Mouse (Mus musculus) CH12.LX (cell line): ENCODE results near the gene Cdca3. TPM values are rescaled to one million over a fixed set of nuclear protein-coding genes. Genes with fewer than 3 reads are reported as not detected.

Experiments used
- DNase-seq: peaks from one replicate; pipeline ENCODE4 v3.0.0-alpha.2; 2013; ENCODE audit errors: extremely low read depth
- H3K27ac ChIP-seq: 2 replicates; pipeline ENCODE4 v1.5.1; 2012; ENCODE audit warnings: low read depth, mild to moderate bottlenecking, control low read depth, moderate library complexity; ENCODE audit not compliant: insufficient read depth
- H3K27me3 ChIP-seq: replicated peaks from 2 replicates; pipeline ENCODE3; 2012; ENCODE audit warnings: inconsistent platforms
- H3K36me3 ChIP-seq, 2 experiments: replicated peaks in 1 of 2; 2 replicates each; pipeline versions ENCODE3 to v1.6.1; 2012; ENCODE audit warnings: inconsistent platforms in 1 of 2, low read length in 1 of 2, mild to moderate bottlenecking in 1 of 2, mixed read lengths in 1 of 2, moderate library complexity in 1 of 2; ENCODE audit not compliant: control insufficient read depth in 1 of 2, insufficient read depth in 1 of 2
- H3K4me1 ChIP-seq, 2 experiments: 2 replicates each; pipeline ENCODE4 v1.6.1; 2012; ENCODE audit warnings: inconsistent platforms in 1 of 2, moderate library complexity in 1 of 2; ENCODE audit not compliant: insufficient read depth in 2 of 2, control insufficient read depth in 1 of 2
- H3K4me2 ChIP-seq: 2 replicates; pipeline ENCODE4 v1.6.1; 2012; ENCODE audit warnings: low read depth, mild to moderate bottlenecking, control low read depth; ENCODE audit not compliant: poor library complexity, insufficient read depth, severe bottlenecking
- H3K4me3 ChIP-seq, 3 experiments: fragments of 150-350 bp in 1 of 3; sonication (generic) in 1 of 3; replicated peaks in 1 of 3; 2 replicates each; pipeline versions ENCODE3 to v1.5.1; 2011 to 2012; ENCODE audit warnings: low read depth in 2 of 3, low read length in 2 of 3, mild to moderate bottlenecking in 2 of 3, moderate library complexity in 2 of 3, control low read depth in 1 of 3, improper control_type of control experiment in 1 of 3, inconsistent platforms in 1 of 3, mixed read lengths in 1 of 3; ENCODE audit not compliant: poor library complexity in 1 of 3
- H3K79me2 ChIP-seq: replicated peaks from 2 replicates; pipeline ENCODE4 v1.6.1; 2012; ENCODE audit warnings: mild to moderate bottlenecking, moderate library complexity; ENCODE audit not compliant: control insufficient read depth, poor library complexity, insufficient read depth, severe bottlenecking; ENCODE audit errors: extremely low read depth
- H3K9ac ChIP-seq: 2 replicates; pipeline ENCODE4 v1.6.1; 2012; ENCODE audit warnings: low read depth, mild to moderate bottlenecking, control low read depth, moderate library complexity; ENCODE audit not compliant: insufficient read depth
- H3K9me3 ChIP-seq: replicated peaks from 2 replicates; pipeline ENCODE3; 2012; ENCODE audit warnings: low read length, inconsistent platforms, mixed read lengths
- BHLHE40 ChIP-seq: IDR thresholded peaks from 2 replicates; pipeline ENCODE4 v1.6.1; 2011; ENCODE audit warnings: mild to moderate bottlenecking, low read depth, low read length, improper control_type of control experiment
- CHD1 ChIP-seq: IDR thresholded peaks from 2 replicates; pipeline ENCODE4 v1.6.1; 2012; ENCODE audit warnings: low read depth, low read length, improper control_type of control experiment, inconsistent platforms
- CHD2 ChIP-seq: IDR thresholded peaks from 2 replicates; pipeline ENCODE4 v1.6.1; 2011; ENCODE audit warnings: low read length, improper control_type of control experiment
- ELF1 ChIP-seq: IDR thresholded peaks from 2 replicates; pipeline ENCODE4 v1.6.1; 2014; ENCODE audit warnings: low read depth, mild to moderate bottlenecking, inconsistent platforms, low read length, improper control_type of control experiment
- EP300 ChIP-seq: IDR thresholded peaks from 2 replicates; pipeline ENCODE4 v1.6.1; 2011; ENCODE audit warnings: low read length, improper control_type of control experiment
- ETS1 ChIP-seq: conservative IDR thresholded peaks from 2 replicates; pipeline ENCODE4 v1.6.1; 2012; ENCODE audit warnings: low read depth, mild to moderate bottlenecking, inconsistent platforms, low read length, improper control_type of control experiment, moderate library complexity
- GABPA ChIP-seq: IDR thresholded peaks from 2 replicates; pipeline ENCODE4 v1.6.1; 2012; ENCODE audit warnings: low read depth, low read length, improper control_type of control experiment, inconsistent platforms; ENCODE audit not compliant: insufficient replicate concordance
- HCFC1 ChIP-seq: IDR thresholded peaks from 2 replicates; pipeline ENCODE4 v1.6.1; 2012; ENCODE audit warnings: low read depth, mild to moderate bottlenecking, inconsistent platforms, low read length, improper control_type of control experiment
- IRF4 ChIP-seq: IDR thresholded peaks from 2 replicates; pipeline ENCODE4 v1.6.1; 2014; ENCODE audit warnings: low read depth, mild to moderate bottlenecking, inconsistent platforms, low read length, improper control_type of control experiment
- KAT2A ChIP-seq: IDR thresholded peaks from 2 replicates; pipeline ENCODE4 v1.6.1; 2012; ENCODE audit warnings: low read length, improper control_type of control experiment, inconsistent platforms; ENCODE audit not compliant: insufficient replicate concordance
- MAFK ChIP-seq: IDR thresholded peaks from 2 replicates; pipeline ENCODE4 v1.6.1; 2011; ENCODE audit warnings: low read length, improper control_type of control experiment; ENCODE audit not compliant: insufficient replicate concordance
- MYC ChIP-seq: IDR thresholded peaks from 2 replicates; pipeline ENCODE4 v1.6.1; 2011; ENCODE audit warnings: low read depth, mild to moderate bottlenecking, improper control_type of control experiment, low read length
- NRF1 ChIP-seq: IDR thresholded peaks from 2 replicates; pipeline ENCODE4 v1.6.1; 2014; ENCODE audit warnings: low read depth, mild to moderate bottlenecking, inconsistent platforms, low read length, improper control_type of control experiment, moderate library complexity
- PAX5 ChIP-seq: IDR thresholded peaks from 2 replicates; pipeline ENCODE4 v1.6.1; 2012; ENCODE audit warnings: low read length, inconsistent platforms, mixed read lengths
- POLR2A ChIP-seq: IDR thresholded peaks from 2 replicates; pipeline ENCODE4 v1.6.1; 2011; ENCODE audit warnings: low read depth, mild to moderate bottlenecking, improper control_type of control experiment, low read length
- RAD21 ChIP-seq: IDR thresholded peaks from 2 replicates; pipeline ENCODE4 v1.6.1; 2011; ENCODE audit warnings: low read depth, mild to moderate bottlenecking, low read length, improper control_type of control experiment, moderate library complexity
- RCOR1 ChIP-seq: conservative IDR thresholded peaks from 2 replicates; pipeline ENCODE4 v1.6.1; 2012; ENCODE audit warnings: low read depth, mild to moderate bottlenecking, inconsistent platforms, low read length, improper control_type of control experiment
- SIN3A ChIP-seq: IDR thresholded peaks from 2 replicates; pipeline ENCODE4 v1.6.1; 2012; ENCODE audit warnings: low read length, improper control_type of control experiment, inconsistent platforms
- TBP ChIP-seq: conservative IDR thresholded peaks from 2 replicates; pipeline ENCODE4 v1.6.1; 2011; ENCODE audit warnings: low read depth, low read length, improper control_type of control experiment
- UBTF ChIP-seq: IDR thresholded peaks from 2 replicates; pipeline ENCODE4 v1.6.1; 2012; ENCODE audit warnings: low read depth, mild to moderate bottlenecking, inconsistent platforms, low read length, improper control_type of control experiment, moderate library complexity
- USF2 ChIP-seq: conservative IDR thresholded peaks from 2 replicates; pipeline ENCODE4 v1.6.1; 2011; ENCODE audit warnings: low read depth, low read length, improper control_type of control experiment
- ZKSCAN1 ChIP-seq: IDR thresholded peaks from 2 replicates; pipeline ENCODE4 v1.6.1; 2012; ENCODE audit warnings: low read depth, inconsistent platforms, low read length, improper control_type of control experiment, borderline replicate concordance
- ZMIZ1 ChIP-seq: IDR thresholded peaks from 2 replicates; pipeline ENCODE4 v1.6.1; 2012; ENCODE audit warnings: low read depth, mild to moderate bottlenecking, inconsistent platforms, low read length, improper control_type of control experiment
- ZNF384 ChIP-seq: IDR thresholded peaks from 2 replicates; pipeline ENCODE4 v1.6.1; 2012; ENCODE audit warnings: low read depth, low read length, improper control_type of control experiment, inconsistent platforms
- dilution Hi-C: fragments of 300-500 bp; cut with MboI; formaldehyde crosslinking; loops from 2 replicates; pipeline ENCODE4 v1.14.3; 2020; ENCODE audit warnings: low sequenced_read_pairs; ENCODE audit not compliant: extremely low pct_unique_long_range_greater_than_20kb, extremely low pct_ligation_motif_present
- in situ Hi-C: fragments of 300-500 bp; cut with MboI; formaldehyde crosslinking; loops from 3 replicates; pipeline ENCODE4 v1.14.3; 2019; ENCODE audit warnings: low sequenced_read_pairs, low pct_ligation_motif_present, low pct_unique_long_range_greater_than_20kb, mixed read lengths
- polyA plus RNA-seq: library from polyadenylated mRNA; unstranded; fragments of >175 nt; gene quantifications from 2 replicates; pipeline ENCODE4 v1.2.1, GENCODE M21; 2012; ENCODE audit warnings: low read depth; ENCODE audit not compliant: insufficient read length
- total RNA-seq, 2 experiments: library from RNA; depleted of rRNA; stranded (reverse); fragments of 300-350 nt in 1 of 2; fragments of >200 nt in 1 of 2; gene quantifications; 2 replicates each; pipeline ENCODE4 v1.2.3; 2012 to 2014

Cdca3 gene
- total and polyA plus RNA-seq, 3 experiments = 117 to 229 (median 224) TPM

DNA sequence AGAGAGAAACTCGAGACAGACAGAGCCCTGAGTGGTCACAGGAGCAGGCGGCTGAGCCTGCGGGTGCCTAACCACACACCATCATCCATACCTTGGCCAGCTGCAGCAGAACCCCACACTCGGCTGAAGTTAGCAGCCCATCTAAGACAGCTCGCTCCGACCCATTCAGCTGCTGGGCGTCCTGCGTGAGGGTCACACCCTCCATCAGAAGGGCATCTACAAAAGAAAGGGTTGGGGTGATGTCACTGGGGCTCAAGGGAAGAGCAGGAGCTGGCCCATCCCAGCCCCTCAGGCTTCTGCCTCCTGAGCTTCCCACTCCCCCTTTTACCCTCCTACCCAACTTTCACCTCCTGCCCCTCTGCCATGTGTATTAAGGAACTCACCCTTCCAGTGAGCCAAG, 21.2 kb downstream of the Cdca3 start:
- H3K27me3 ChIP-seq = peaks cover 48% of the 10 kb centered on the region
- H3K4me3 ChIP-seq = no peak overlapping the region
- H3K4me1 ChIP-seq = peaks cover 0 to 4% of the 10 kb centered on the region in 2 experiments; a peak in 2 of 4 replicates
- TF ChIP-seq USF2 = no peak
- TF ChIP-seq UBTF = no peak
- TF ChIP-seq SIN3A = no peak
- TF ChIP-seq TBP = no peak
- no peak for TF ChIP-seq EP300
- no peak for TF ChIP-seq PAX5
- TF ChIP-seq CHD2 = no peak
- no peak overlapping the region for H3K4me2 ChIP-seq
- in situ Hi-C loops (loop anchor here (25.0 kb wide), 1 partner anchor 187 kb away; the partner anchor contains the start of genes Acrbp and Ing4), dilution Hi-C loops (no loop called here)
- DNase-seq = no peak
- H3K79me2 ChIP-seq = no peaks in the 10 kb centered on the region
- no peak overlapping the region for H3K9ac ChIP-seq
- H3K9me3 ChIP-seq = no peaks in the 10 kb centered on the region
- H3K36me3 ChIP-seq = no peaks in the 10 kb centered on the region
- H3K27ac ChIP-seq = no peak overlapping the region

DNA sequence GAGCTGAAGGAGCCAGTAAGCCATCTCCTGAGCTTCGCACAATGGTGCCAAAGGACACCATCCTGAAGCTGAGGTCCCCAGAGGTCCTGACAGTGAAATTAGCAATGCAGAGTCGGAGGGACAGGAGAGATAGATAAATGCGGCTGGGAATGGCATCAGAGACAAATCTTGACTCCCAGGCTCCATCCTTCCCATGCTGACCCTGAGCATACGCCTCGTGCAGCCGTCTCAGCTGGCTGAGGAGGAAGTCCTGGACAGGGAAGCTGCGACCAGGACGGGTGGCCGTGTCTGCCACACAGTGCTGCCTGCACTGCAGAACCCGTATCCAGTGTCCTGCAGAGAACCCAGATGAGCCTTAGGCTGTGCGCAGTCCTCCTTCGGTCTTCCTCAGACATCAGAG, 25.3 kb downstream of the Cdca3 start:
- Histone ChIP-seq H3K27me3 (peaks cover 44% of the 10 kb centered on the region), H3K4me3 (no peak overlapping the region), H3K9me3 (no peaks in the 10 kb centered on the region), H3K36me3 (no peaks in the 10 kb centered on the region), H3K9ac (no peak overlapping the region), H3K27ac (no peak overlapping the region), H3K4me2 (no peak overlapping the region), H3K4me1 (peaks cover 0 to 6% of the 10 kb centered on the region in 2 experiments; a peak in 2 of 4 replicates), H3K79me2 (no peaks in the 10 kb centered on the region)
- in situ Hi-C loops = loop anchor here (25.0 kb wide), 1 partner anchor 183 kb away; the partner anchor contains the start of genes Acrbp and Ing4
- dilution Hi-C loops = no loop called here
- TF ChIP-seq ELF1 = no peak
- TF ChIP-seq POLR2A = no peak
- TF ChIP-seq UBTF = no peak
- TF ChIP-seq ZKSCAN1 = no peak
- no peak for TF ChIP-seq TBP
- TF ChIP-seq ZNF384 = no peak
- no peak for TF ChIP-seq KAT2A
- TF ChIP-seq MAFK = no peak
- TF ChIP-seq NRF1 = no peak
- no peak for TF ChIP-seq RAD21
- TF ChIP-seq ZMIZ1 = no peak
- no peak for TF ChIP-seq HCFC1
- TF ChIP-seq IRF4 = no peak
- TF ChIP-seq MYC = no peak
- TF ChIP-seq GABPA = no peak
- TF ChIP-seq RCOR1 = no peak
- TF ChIP-seq PAX5 = no peak
- no peak for TF ChIP-seq CHD1
- TF ChIP-seq BHLHE40 = no peak
- TF ChIP-seq ETS1 = no peak
- DNase-seq = no peak
